Mouse (Mus musculus) hindbrain, embryonic 13.5 days (tissue): ENCODE data around the gene E030018B13Rik. TPM values are rescaled to one million over a fixed set of nuclear protein-coding genes. Genes with fewer than 3 reads are reported as not detected.

Source experiments
- ATAC-seq: fragments of 200-750 bp; cut with Nextera tagmentation; 2 replicates; pipeline ENCODE4 v1.8.0; 2017; ENCODE audit warnings: moderate TSS enrichment; ENCODE audit not compliant: low FRiP score
- H3K27ac ChIP-seq: fragments of 300-500 bp; sonication (generic); 2 replicates; pipeline ENCODE4 v1.5.1; 2015; ENCODE audit warnings: inconsistent platforms, mild to moderate bottlenecking, moderate library complexity
- H3K27me3 ChIP-seq: fragments of 300-500 bp; sonication (generic); 2 replicates; pipeline ENCODE4 v1.6.1; 2015; ENCODE audit warnings: mild to moderate bottlenecking, inconsistent platforms
- H3K36me3 ChIP-seq: fragments of 300-500 bp; sonication (generic); 2 replicates; pipeline ENCODE4 v1.6.1; 2015; ENCODE audit warnings: mild to moderate bottlenecking, inconsistent platforms
- H3K4me1 ChIP-seq: fragments of 300-500 bp; sonication (generic); replicated peaks from 2 replicates; pipeline ENCODE4 v1.6.1; 2015; ENCODE audit warnings: inconsistent platforms
- H3K4me2 ChIP-seq: fragments of 300-500 bp; sonication (generic); 2 replicates; pipeline ENCODE4 v1.6.1; 2015; ENCODE audit warnings: inconsistent platforms, mild to moderate bottlenecking, moderate library complexity
- H3K4me3 ChIP-seq: fragments of 300-500 bp; sonication (generic); 2 replicates; pipeline ENCODE4 v1.5.1; 2015; ENCODE audit warnings: mild to moderate bottlenecking, inconsistent platforms
- H3K9ac ChIP-seq: fragments of 300-500 bp; sonication (generic); 2 replicates; pipeline ENCODE4 v1.6.1; 2015; ENCODE audit warnings: mild to moderate bottlenecking, inconsistent platforms
- H3K9me3 ChIP-seq: fragments of 300-500 bp; sonication (generic); 2 replicates; pipeline ENCODE4 v1.6.1; 2016; ENCODE audit warnings: inconsistent platforms
- WGBS: fragments of 180-500 bp; shearing (Covaris S2); methylation state at CpG from one replicate; pipeline ENCODE4 v1.1.7; 2015; 5-methylcytosine and 5-hydroxymethylcytosine counted together
- polyA plus RNA-seq: library from polyadenylated mRNA; unstranded; fragments of >200 nt; fragmentation: Nextera tagmentation; extraction: Ambion mirVana; gene quantifications from 2 replicates; pipeline ENCODE4 v1.2.1, GENCODE M21; 2015

E030018B13Rik gene
- polyA plus RNA-seq, 1 experiment from 2014 or later = not detected

DNA sequence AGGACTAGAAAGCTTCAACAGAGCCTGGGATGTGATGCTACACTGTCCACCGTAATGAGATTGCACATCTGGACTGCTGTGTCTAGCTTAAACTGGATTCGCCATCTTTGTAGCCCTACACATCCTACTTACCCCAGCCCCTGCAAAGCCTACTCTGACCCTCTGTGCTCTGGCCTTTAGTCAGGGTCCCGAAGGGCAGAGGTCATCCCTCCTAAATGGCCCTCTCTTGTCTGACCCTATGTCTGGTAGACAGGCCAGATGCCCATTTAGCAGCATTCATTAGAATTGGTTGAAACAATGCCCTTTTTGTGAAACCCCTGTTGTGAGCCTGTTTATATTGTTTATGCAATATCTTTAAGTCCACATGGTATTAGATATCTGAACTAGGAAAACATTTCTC lies 53.3 kb downstream of the E030018B13Rik start:
- Histone ChIP-seq H3K27me3 (no peaks in the 10 kb centered on the region), H3K36me3 (no peaks in the 10 kb centered on the region), H3K9me3 (no peaks in the 10 kb centered on the region), H3K4me2 (no peak overlapping the region), H3K4me3 (no peak overlapping the region), H3K4me1 (peaks cover 15% of the 10 kb centered on the region), H3K27ac (no peak overlapping the region), H3K9ac (no peak overlapping the region)
- no peak for ATAC-seq
- 41% methylated on average over 3 of the region's 3 CpGs for WGBS

Other genes with a start within 250 kb of the E030018B13Rik start
- gene Klf13, start 22.1 kb downstream of the E030018B13Rik start, polyA plus RNA-seq = 25.7 and 26.9 TPM in 2 replicates
- 0.26 and 0.66 TPM in 2 replicates for gene Trpm1, start 237.0 kb downstream of the E030018B13Rik start, polyA plus RNA-seq